Mouse (Mus musculus): ENCODE data around the gene Cbfa2t3. TPM values are rescaled to one million over a fixed set of nuclear protein-coding genes. Genes with fewer than 3 reads are reported as not detected.

Cbfa2t3 gene
- total and polyA plus RNA-seq, 3 experiments, result 10.5 to 102 TPM; not detected in 1

- TF ChIP-seq E2F4 (IDR thresholded peaks at IDR 0.05; ENCODE audit: borderline replicate concordance, low read depth, low read length), result no peak
- no peak for TF ChIP-seq MAX (IDR thresholded peaks at IDR 0.05; ENCODE audit: low read length)
- TF ChIP-seq CHD1 (IDR thresholded peaks at IDR 0.05; ENCODE audit: low read depth, low read length), result no peak
- TF ChIP-seq POLR2A (IDR thresholded peaks at IDR 0.05; ENCODE audit: control insufficient read depth in 1 of 2, insufficient read depth in 1 of 2, low read depth in 1 of 2, low read length in 2 of 2, poor library complexity in 1 of 2), result 0 out of 4 replicates have a peak, but pooled peaks of 1 of the 2 experiments have one; percentile 9
- TF ChIP-seq TBP (IDR thresholded peaks at IDR 0.05; ENCODE audit: low read depth, low read length), result peak; percentile 51; the same call in 1 of the 2 replicates
- TF ChIP-seq MYB (IDR thresholded peaks at IDR 0.05; ENCODE audit: low read depth, low read length), result no peak
- no peak; the same call in 1 of the 2 replicates for TF ChIP-seq TAL1 (IDR thresholded peaks at IDR 0.05; ENCODE audit: low read length)
- TF ChIP-seq MAFK (IDR thresholded peaks at IDR 0.05; ENCODE audit: borderline replicate concordance, low read depth, low read length), result no peak
- TF ChIP-seq NRF1 (IDR thresholded peaks at IDR 0.05; ENCODE audit: insufficient read depth, low read depth, low read length, poor library complexity, severe bottlenecking), result no peak
- no peak for TF ChIP-seq KAT2A (conservative IDR thresholded peaks at IDR 0.05; ENCODE audit: low read depth, low read length)
- TF ChIP-seq USF1 (IDR thresholded peaks at IDR 0.05; ENCODE audit: low read depth, low read length), result no peak
- peak overlapping the region; percentile 92 for H3K27ac ChIP-seq (ENCODE audit: control insufficient read depth, low read depth, low read length)
- peaks cover 25 to 46% of the 10 kb centered on the region in 2 experiments for H3K4me1 ChIP-seq (ENCODE audit: control insufficient read depth in 1 of 2, insufficient read depth in 2 of 2, low read length in 2 of 2)
- no peaks in the 10 kb centered on the region for H3K27me3 ChIP-seq (ENCODE audit: control insufficient read depth in 1 of 2, insufficient read depth in 2 of 2, low read length in 2 of 2)
- H3K79me2 ChIP-seq (ENCODE audit: control insufficient read depth, insufficient read depth, low read length, poor library complexity), result peaks cover 31% of the 10 kb centered on the region
- H3K9ac ChIP-seq (ENCODE audit: control insufficient read depth, low read depth, low read length, poor library complexity, severe bottlenecking), result peak overlapping the region; percentile 43
- H3K4me3 ChIP-seq (ENCODE audit: control insufficient read depth in 1 of 2, insufficient read depth in 1 of 2, low read depth in 2 of 2, low read length in 2 of 2), result no peak overlapping the region
- DNase-seq (ENCODE audit: low read depth, low spot score), result peak; percentile 79
- H3K9me3 ChIP-seq (replicated peaks; ENCODE audit: insufficient read depth, low read length), result no peaks in the 10 kb centered on the region
- peaks cover 0 to 37% of the 10 kb centered on the region in 2 experiments; a peak in 2 of 4 replicates for H3K36me3 ChIP-seq (ENCODE audit: control insufficient read depth in 1 of 2, insufficient read depth in 2 of 2, low read length in 2 of 2)
These were observed 2.7 kb upstream of the Cbfa2t3 start for GRCm38 (mm10) chr8:122701441-122702185.

DNA sequence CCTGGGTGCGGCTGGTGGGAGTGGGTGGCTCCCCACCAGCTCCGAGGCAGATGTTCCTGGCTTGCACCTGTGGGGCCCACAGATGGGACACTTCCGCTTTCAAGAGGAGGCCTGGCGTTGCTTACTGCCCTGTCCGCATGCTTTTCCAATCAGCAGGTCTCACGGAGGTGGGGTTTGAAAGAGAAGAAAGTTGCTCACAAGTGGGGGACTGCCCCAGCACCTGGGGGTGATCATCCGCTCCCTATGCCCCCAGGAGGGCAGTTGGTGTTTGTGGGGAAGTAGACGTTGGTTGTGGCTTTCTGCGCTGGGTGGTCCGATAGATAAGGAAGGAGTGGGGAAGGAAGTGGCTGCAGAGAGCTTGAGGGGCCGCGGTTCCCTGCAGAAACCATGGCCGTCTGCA lies 1.7 kb upstream of the Cbfa2t3 start:
- H3K27ac ChIP-seq (ENCODE audit: control insufficient read depth, low read depth, low read length), result peak overlapping the region; percentile 92
- H3K4me1 ChIP-seq (ENCODE audit: control insufficient read depth in 1 of 2, insufficient read depth in 2 of 2, low read length in 2 of 2), result peaks cover 25 to 51% of the 10 kb centered on the region in 2 experiments
- no peaks in the 10 kb centered on the region for H3K9me3 ChIP-seq (replicated peaks; ENCODE audit: insufficient read depth, low read length)
- peak overlapping the region in 1 of 2 experiments; percentile 8; a peak in 1 of 4 replicates for H3K4me3 ChIP-seq (ENCODE audit: control insufficient read depth in 1 of 2, insufficient read depth in 1 of 2, low read depth in 2 of 2, low read length in 2 of 2)
- H3K79me2 ChIP-seq (ENCODE audit: control insufficient read depth, insufficient read depth, low read length, poor library complexity), result peaks cover 41% of the 10 kb centered on the region
- peaks cover 0 to 40% of the 10 kb centered on the region in 2 experiments; a peak in 2 of 4 replicates for H3K36me3 ChIP-seq (ENCODE audit: control insufficient read depth in 1 of 2, insufficient read depth in 2 of 2, low read length in 2 of 2)
- peak; percentile 99 for DNase-seq (ENCODE audit: low read depth, low spot score)
- TF ChIP-seq GATA1 (IDR thresholded peaks at IDR 0.05; ENCODE audit: low read depth, low read length) (peak; percentile 97), TAL1 (IDR thresholded peaks at IDR 0.05; ENCODE audit: low read length) (peak; percentile 98), MEF2A (IDR thresholded peaks at IDR 0.05; ENCODE audit: extremely low read depth, insufficient replicate concordance, low read depth, low read length, poor library complexity, severe bottlenecking) (no peak), TBP (IDR thresholded peaks at IDR 0.05; ENCODE audit: low read depth, low read length) (peak; percentile 89), CHD1 (IDR thresholded peaks at IDR 0.05; ENCODE audit: low read depth, low read length) (no peak), MYC (IDR thresholded peaks at IDR 0.05; ENCODE audit: low read depth, low read length) (no peak), POLR2A (IDR thresholded peaks at IDR 0.05; ENCODE audit: control insufficient read depth in 1 of 2, insufficient read depth in 1 of 2, low read depth in 1 of 2, low read length in 2 of 2, poor library complexity in 1 of 2) (peak in 1 of 2 experiments; percentile 72; a peak in 1 of 4 replicates)
- H3K9ac ChIP-seq (ENCODE audit: control insufficient read depth, low read depth, low read length, poor library complexity, severe bottlenecking), result peak overlapping the region; percentile 92
- H3K27me3 ChIP-seq (ENCODE audit: control insufficient read depth in 1 of 2, insufficient read depth in 2 of 2, low read length in 2 of 2), result no peaks in the 10 kb centered on the region

Data from MEL (cell line).